Mouse (Mus musculus): ENCODE data around the gene Ankrd33. TPM values are rescaled to one million over a fixed set of nuclear protein-coding genes. Genes with fewer than 3 reads are reported as not detected.

The Ankrd33 gene
- polyA plus RNA-seq, 1 experiment from 2014 or later, result not detected

- Histone ChIP-seq H3K27me3 (replicated peaks; ENCODE audit: control insufficient read depth, insufficient read depth, low read length) (no peaks in the 10 kb centered on the region; the same call in 1 of the 2 replicates), H3K27ac (ENCODE audit: low read depth, low read length) (no peak overlapping the region), H3K9me3 (replicated peaks; ENCODE audit: control insufficient read depth, low read length) (no peaks in the 10 kb centered on the region), H3K4me3 (ENCODE audit: low read depth, low read length) (no peak overlapping the region), H3K4me1 (ENCODE audit: control insufficient read depth, insufficient read depth, low read length) (peaks cover 23% of the 10 kb centered on the region), H3K9ac (ENCODE audit: low read length) (no peak overlapping the region), H3K36me3 (ENCODE audit: control insufficient read depth, insufficient read depth, low read length) (no peaks in the 10 kb centered on the region), H3K4me2 (ENCODE audit: low read length) (no peak overlapping the region)
- WGBS, result 64% methylated on average over 11 of the region's 11 CpGs
- no peak for ATAC-seq
- no peak for DNase-seq (ENCODE audit: low spot score)
Observed at GRCm38 (mm10) chr15:101167553-101167952, 52.0 kb downstream of the Ankrd33 start.

Other genes starting within 250 kb of the Ankrd33 start
- gene Scn8a, start 245.9 kb upstream of the Ankrd33 start, polyA plus RNA-seq (2014; fragmentation: Nextera tagmentation; extraction: Ambion mirVana), result 6.8 and 12.5 TPM in 2 replicates
- not detected in 2 replicates for gene Gm47841, start 68.4 kb upstream of the Ankrd33 start, polyA plus RNA-seq (2014; fragmentation: Nextera tagmentation; extraction: Ambion mirVana)
- 0.09 TPM in 1 of 2 replicates, not detected in the other for gene Fignl2, start 37.2 kb upstream of the Ankrd33 start, polyA plus RNA-seq (2014; fragmentation: Nextera tagmentation; extraction: Ambion mirVana)
- 4.1 and 4.2 TPM in 2 replicates for gene Acvrl1, start 12.8 kb downstream of the Ankrd33 start, polyA plus RNA-seq (2014; fragmentation: Nextera tagmentation; extraction: Ambion mirVana)
- gene Acvr1b, start 58.3 kb downstream of the Ankrd33 start, polyA plus RNA-seq (2014; fragmentation: Nextera tagmentation; extraction: Ambion mirVana), result 24.7 and 33.5 TPM in 2 replicates
- 0.93 and 1.0 TPM in 2 replicates for gene Grasp, start 108.4 kb downstream of the Ankrd33 start, polyA plus RNA-seq (2014; fragmentation: Nextera tagmentation; extraction: Ambion mirVana)
- 2.1 and 2.9 TPM in 2 replicates for gene Nr4a1, start 138.5 kb downstream of the Ankrd33 start, polyA plus RNA-seq (2014; fragmentation: Nextera tagmentation; extraction: Ambion mirVana)
- gene Atg101, start 168.5 kb downstream of the Ankrd33 start, polyA plus RNA-seq (2014; fragmentation: Nextera tagmentation; extraction: Ambion mirVana), result 82.3 and 83.1 TPM in 2 replicates
- gene 6030408B16Rik, start 177.5 kb downstream of the Ankrd33 start, polyA plus RNA-seq (2014; fragmentation: Nextera tagmentation; extraction: Ambion mirVana), result 0.25 TPM in 2 replicates